ENCODE assay signal across 9 mouse cellular contexts in genomic region chr5:144884629-144885217, GRCm38 (mm10).
A peak's percentile ranks its signal among the peaks of the same experiment; 100 is the strongest.
DNase-seq lines count a peak whose midpoint lies in the region; ATAC-seq and TF ChIP-seq lines count a peak whose summit lies in the region.
"Had no signal": no experiment of that assay in that cellular context is flagged by ENCODE, and none has a peak within 500 bp of the region (broad histone marks: within the 10 kb centered on the region; RNA-seq: fewer than 3 reads in every experiment).

No protein-coding gene starts in this region.

- no peak overlapping the region for H3K27ac ChIP-seq in cortical plate, adult 2 months (ENCODE audit: insufficient read depth, low read length)
- H3K27ac ChIP-seq in lung, embryonic 16.5 days (ENCODE audit: low read length), result no peak overlapping the region

- TF ChIP-seq CTCF in cortical plate, adult 2 months (IDR thresholded peaks at IDR 0.05; ENCODE audit: extremely low read depth, insufficient read depth, low read length), result peak; percentile 63

- TF ChIP-seq POLR2A in cortical plate, adult 2 months (IDR thresholded peaks at IDR 0.05; ENCODE audit: extremely low read depth, insufficient read depth, low read length), result no peak

- H3K9ac ChIP-seq in lung, embryonic 16.5 days (ENCODE audit: low read length), result no peak overlapping the region

- H3K4me3 ChIP-seq in cortical plate, adult 2 months (ENCODE audit: insufficient read depth, low read length), result no peak overlapping the region
- H3K4me3 ChIP-seq in lung, embryonic 16.5 days (ENCODE audit: low read length), result no peak overlapping the region
- H3K4me3 ChIP-seq: myocyte had no signal

- no peak overlapping the region for H3K4me2 ChIP-seq in lung, embryonic 16.5 days (ENCODE audit: low read depth, low read length)

- H3K4me1 ChIP-seq in cortical plate, adult 2 months (ENCODE audit: control insufficient read depth, insufficient read depth, low read length), result no peaks in the 10 kb centered on the region
- H3K4me1 ChIP-seq in lung, embryonic 16.5 days (replicated peaks; ENCODE audit: control insufficient read depth, insufficient read depth, low read length), result no peaks in the 10 kb centered on the region

- 70% methylated on average over 13 of the region's 13 CpGs for WGBS in lung, embryonic 16.5 days

- H3K27me3 ChIP-seq in lung, embryonic 16.5 days (ENCODE audit: control insufficient read depth, insufficient read depth, low read depth, low read length), result no peaks in the 10 kb centered on the region

- peak; percentile 48 for DNase-seq in heart, postnatal 4 days
- DNase-seq in heart, adult 8-10 months (ENCODE audit: low spot score), result no peak
- peak; percentile 25 for DNase-seq in ES-CJ7 (ENCODE audit: low read depth, low spot score)
- no peak for DNase-seq in urinary bladder, postnatal 25 days (ENCODE audit: low spot score)
- no peak for DNase-seq in adrenal gland, adult 8-10 months

- H3K36me3 ChIP-seq in lung, embryonic 16.5 days (ENCODE audit: control insufficient read depth, insufficient read depth, low read length), result peaks cover 72% of the 10 kb centered on the region

- ATAC-seq in lung, embryonic 16.5 days (ENCODE audit: low read depth), result 0 out of 2 replicates have a peak, but pooled peaks have one; percentile 7
- no peak for ATAC-seq in megakaryocyte-erythroid progenitor cell, adult 5-6 weeks (replicated peaks; ENCODE audit: low FRiP score, low TSS enrichment, poor library complexity, severe bottlenecking)

- H3K9me3 ChIP-seq in lung, embryonic 16.5 days (ENCODE audit: control insufficient read depth, low read length), result no peaks in the 10 kb centered on the region

Comparison
In these comparisons a context has a peak if more than half of its experiments do, and no peak if none do; other contexts are left out.
1. DNase-seq: peak in heart, postnatal 4 days (single experiment) and ES-CJ7 (single experiment); none in heart, adult 8-10 months (single experiment), urinary bladder, postnatal 25 days (single experiment) and adrenal gland, adult 8-10 months (single experiment).